Mouse (Mus musculus) midbrain, embryonic 14.5 days (tissue): ENCODE results near the gene Ncapd2. TPM values are rescaled to one million over a fixed set of nuclear protein-coding genes. Genes with fewer than 3 reads are reported as not detected.
A peak's percentile ranks its signal among the peaks of the same experiment; 100 is the strongest.

ENCODE experiments used
- ATAC-seq: fragments of 200-750 bp; cut with Nextera tagmentation; 2 replicates; pipeline ENCODE4 v1.8.0; 2017; ENCODE audit warnings: moderate number of reproducible peaks, moderate library complexity; ENCODE audit not compliant: low FRiP score, low TSS enrichment
- DNase-seq: peaks from one replicate; pipeline ENCODE4 v3.0.0-alpha.2; 2015
- H3K27ac ChIP-seq: fragments of 300-500 bp; sonication (generic); replicated peaks from 2 replicates; pipeline ENCODE4 v1.5.1; 2014; ENCODE audit warnings: mild to moderate bottlenecking, low read depth, low read length, moderate library complexity
- H3K27me3 ChIP-seq: fragments of 300-500 bp; sonication (generic); 2 replicates; pipeline ENCODE4 v1.6.1; 2014; ENCODE audit warnings: low read length, control low read depth, mixed read lengths; ENCODE audit not compliant: control insufficient read depth, insufficient read depth
- H3K36me3 ChIP-seq: fragments of 300-500 bp; sonication (generic); 2 replicates; pipeline ENCODE4 v1.6.1; 2014; ENCODE audit warnings: low read length, control low read depth; ENCODE audit not compliant: control insufficient read depth, insufficient read depth
- H3K4me1 ChIP-seq: fragments of 300-500 bp; sonication (generic); 2 replicates; pipeline ENCODE4 v1.6.1; 2014; ENCODE audit warnings: mild to moderate bottlenecking, antibody characterized with exemption, low read length, control low read depth; ENCODE audit not compliant: control insufficient read depth, insufficient read depth
- H3K4me2 ChIP-seq: fragments of 300-500 bp; sonication (generic); 2 replicates; pipeline ENCODE4 v1.6.1; 2014; ENCODE audit warnings: mild to moderate bottlenecking, low read length, moderate library complexity
- H3K4me3 ChIP-seq: fragments of 300-500 bp; sonication (generic); replicated peaks from 2 replicates; pipeline ENCODE4 v1.5.1; 2014; ENCODE audit warnings: low read depth, low read length
- H3K9ac ChIP-seq: fragments of 300-500 bp; sonication (generic); replicated peaks from 2 replicates; pipeline ENCODE4 v1.6.1; 2014; ENCODE audit warnings: mild to moderate bottlenecking, low read length, moderate library complexity
- H3K9me3 ChIP-seq: fragments of 300-500 bp; sonication (generic); 2 replicates; pipeline ENCODE4 v1.6.1; 2016; ENCODE audit warnings: low read length, control low read depth, mixed read lengths; ENCODE audit not compliant: control insufficient read depth
- WGBS: fragments of 180-500 bp; shearing (Covaris S2); extraction: QIAGEN DNeasy Blood & Tissue Kit; methylation state at CpG from one replicate; pipeline ENCODE4 v1.1.7; 2014; 5-methylcytosine and 5-hydroxymethylcytosine counted together
- polyA plus RNA-seq: library from polyadenylated mRNA; unstranded; fragments of >200 nt; fragmentation: Nextera tagmentation; extraction: Ambion mirVana; gene quantifications from 2 replicates; pipeline ENCODE4 v1.2.1, GENCODE M21; 2014

Ncapd2 gene
- 40.6 and 50.3 TPM in 2 replicates for polyA plus RNA-seq

- peaks cover 14% of the 10 kb centered on the region; the same call in 1 of the 2 replicates for H3K4me1 ChIP-seq
- H3K9ac ChIP-seq = peak within 1 kb of the TSS; percentile 68
- H3K9me3 ChIP-seq = no peaks in the 10 kb centered on the region
- peak within 1 kb of the TSS; percentile 71 for H3K4me2 ChIP-seq
- DNase-seq = peak; percentile 99
- H3K27ac ChIP-seq = peak within 1 kb of the TSS; percentile 99
- H3K27me3 ChIP-seq = no peaks in the 10 kb centered on the region
- peaks cover 48% of the 10 kb centered on the region for H3K36me3 ChIP-seq
- under 1% methylated on average over 54 of the region's 54 CpGs for WGBS
- H3K4me3 ChIP-seq = peak within 1 kb of the TSS; percentile 69
- peak; percentile 97 for ATAC-seq
Measured at GRCm38 (mm10) chr6:125191332-125192015, at the start of gene Ncapd2, which contains the start of gene Mrpl51. Gene Ncapd2, minus strand, starts transcription at chr6:125191701. Gene Mrpl51, plus strand, starts transcription at chr6:125191801.

GRCm38 (mm10) chr6:125240617-125241016 is 49.1 kb upstream of the Ncapd2 start:
- 87% methylated on average over 5 of the region's 5 CpGs for WGBS
- Histone ChIP-seq H3K4me1 (no peaks in the 10 kb centered on the region), H3K9me3 (no peaks in the 10 kb centered on the region), H3K9ac (no peak overlapping the region), H3K27me3 (no peaks in the 10 kb centered on the region), H3K27ac (no peak overlapping the region), H3K4me2 (no peak overlapping the region), H3K4me3 (no peak overlapping the region), H3K36me3 (no peaks in the 10 kb centered on the region)
- no peak for ATAC-seq
- DNase-seq = no peak

DNA sequence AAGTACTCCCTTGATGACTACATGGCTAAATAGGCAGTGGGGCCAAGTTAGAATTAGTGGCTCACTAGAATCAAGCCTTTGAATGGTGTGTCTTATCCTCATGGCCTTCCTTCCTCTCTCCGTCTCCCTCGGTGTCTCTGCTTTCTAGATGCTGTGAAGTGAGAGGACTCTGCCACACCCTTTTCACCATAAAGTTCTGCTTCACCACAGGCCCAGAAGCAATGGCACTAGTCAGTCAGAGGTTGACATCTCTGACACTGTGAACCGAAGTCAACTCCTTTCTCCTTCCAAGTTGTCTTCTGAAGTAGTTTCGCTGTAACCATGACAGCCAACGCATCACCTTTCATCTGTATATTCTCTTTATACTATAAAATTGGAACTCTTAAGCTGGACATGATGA is 48.0 kb upstream of the Ncapd2 start:
- Histone ChIP-seq H3K4me3 (no peak overlapping the region), H3K4me1 (no peaks in the 10 kb centered on the region), H3K27ac (no peak overlapping the region), H3K9me3 (no peaks in the 10 kb centered on the region), H3K27me3 (no peaks in the 10 kb centered on the region), H3K9ac (no peak overlapping the region), H3K36me3 (no peaks in the 10 kb centered on the region), H3K4me2 (no peak overlapping the region)
- no peak for ATAC-seq
- WGBS = 90% methylated on average over 5 of the region's 5 CpGs
- no peak for DNase-seq

GRCm38 (mm10) chr6:125238396-125238795 is 46.9 kb upstream of the Ncapd2 start:
- Histone ChIP-seq H3K4me3 (no peak overlapping the region), H3K36me3 (no peaks in the 10 kb centered on the region), H3K9me3 (no peaks in the 10 kb centered on the region), H3K27me3 (no peaks in the 10 kb centered on the region), H3K4me2 (no peak overlapping the region), H3K9ac (no peak overlapping the region), H3K4me1 (no peaks in the 10 kb centered on the region), H3K27ac (no peak overlapping the region)
- ATAC-seq (no peak), DNase-seq (no peak)
- WGBS = 76% methylated on average over 6 of the region's 6 CpGs

GRCm38 (mm10) chr6:125237421-125237820 is 45.9 kb upstream of the Ncapd2 start:
- ATAC-seq = no peak

DNA sequence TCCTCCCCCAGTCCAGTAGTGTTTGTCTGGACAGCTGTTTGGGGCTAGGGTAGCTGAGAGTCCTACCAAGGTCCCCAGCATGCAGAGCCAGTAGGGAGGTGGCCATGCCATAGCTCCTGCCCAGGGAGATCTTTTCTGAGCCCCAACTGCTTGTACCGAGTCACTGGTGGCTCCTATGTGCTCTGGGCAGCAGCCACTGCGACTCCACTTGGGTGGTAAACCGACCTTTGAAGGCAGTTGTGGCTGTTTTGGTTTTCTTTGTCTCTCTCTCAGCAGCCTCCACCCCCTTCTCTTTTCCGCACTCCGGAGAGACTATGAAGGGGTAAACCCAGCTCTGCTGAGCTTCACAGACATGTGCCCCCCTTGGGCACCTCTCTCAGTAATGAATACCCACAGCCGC is 45.3 kb upstream of the Ncapd2 start, which contains the start of gene Cd27:
TSS of gene Cd27 (minus strand) at position 229 of the 400 bp plus-strand sequence.
- DNase-seq (no peak), ATAC-seq (no peak)
- no peak within 1 kb of the TSS for H3K4me2 ChIP-seq
- H3K4me1 ChIP-seq = peaks cover 2% of the 10 kb centered on the region; the same call in 1 of the 2 replicates
- H3K36me3 ChIP-seq = no peaks in the 10 kb centered on the region
- H3K27ac ChIP-seq = no peak within 1 kb of the TSS
- H3K9me3 ChIP-seq = no peaks in the 10 kb centered on the region
- no peaks in the 10 kb centered on the region for H3K27me3 ChIP-seq
- no peak within 1 kb of the TSS for H3K4me3 ChIP-seq
- WGBS = 27% methylated on average over 6 of the region's 6 CpGs
- no peak within 1 kb of the TSS for H3K9ac ChIP-seq

More at GRCm38 (mm10) chr6:125237421-125237820, 45.9 kb upstream of the Ncapd2 start:
- no peaks in the 10 kb centered on the region for H3K27me3 ChIP-seq
- 85% methylated on average over 4 of the region's 4 CpGs for WGBS
- H3K4me2 ChIP-seq = no peak overlapping the region
- H3K9me3 ChIP-seq = no peaks in the 10 kb centered on the region
- no peak overlapping the region for H3K4me3 ChIP-seq
- H3K36me3 ChIP-seq = no peaks in the 10 kb centered on the region
- DNase-seq = no peak
- no peaks in the 10 kb centered on the region for H3K4me1 ChIP-seq
- H3K27ac ChIP-seq = no peak overlapping the region
- H3K9ac ChIP-seq = no peak overlapping the region

DNA sequence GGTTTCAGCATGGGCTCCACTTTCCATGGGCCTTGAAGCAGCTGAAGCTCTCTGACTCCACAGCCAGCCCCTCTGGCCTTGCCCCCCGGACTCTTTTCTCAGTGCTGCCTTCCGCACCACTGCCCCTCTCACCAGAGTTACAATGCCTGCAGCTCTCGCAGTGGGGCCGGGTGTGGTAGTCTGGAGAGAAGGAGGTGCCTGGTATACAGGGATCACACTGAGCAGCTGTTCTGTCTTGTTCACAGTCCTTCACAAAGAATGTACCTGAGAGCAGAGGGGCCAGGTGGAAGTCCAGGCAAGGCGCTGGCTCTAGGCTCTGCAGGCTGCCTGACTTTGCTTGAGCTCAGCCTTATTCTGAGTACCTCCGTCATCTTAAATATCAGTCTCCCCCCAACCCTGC is 44.8 kb upstream of the Ncapd2 start:
- H3K4me1 ChIP-seq = peaks cover 6% of the 10 kb centered on the region; the same call in 1 of the 2 replicates
- DNase-seq (no peak), ATAC-seq (no peak)
- H3K9ac ChIP-seq = no peak overlapping the region
- no peaks in the 10 kb centered on the region for H3K9me3 ChIP-seq
- H3K27ac ChIP-seq = no peak overlapping the region
- H3K4me3 ChIP-seq = no peak overlapping the region
- no peaks in the 10 kb centered on the region for H3K27me3 ChIP-seq
- no peaks in the 10 kb centered on the region for H3K36me3 ChIP-seq
- no peak overlapping the region for H3K4me2 ChIP-seq
- WGBS = 53% methylated on average over 6 of the region's 6 CpGs

DNA sequence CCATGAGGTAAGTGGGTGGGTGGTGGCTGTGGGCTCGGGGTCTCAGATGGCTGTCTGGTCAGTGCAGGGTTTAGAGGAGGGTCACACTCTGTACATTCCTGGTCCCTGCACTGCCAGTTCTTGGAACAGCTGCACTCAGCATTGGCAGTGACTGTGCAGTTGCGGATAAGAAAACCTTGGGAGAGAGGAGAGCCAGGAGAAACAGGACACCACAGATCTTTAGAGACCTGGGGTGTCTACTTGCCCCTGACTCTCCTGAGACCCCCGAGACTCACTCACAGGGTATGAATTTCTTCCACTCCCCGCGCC is 43.0 kb upstream of the Ncapd2 start:
- no peak for ATAC-seq
- no peak for DNase-seq
- Histone ChIP-seq H3K27me3 (no peaks in the 10 kb centered on the region), H3K36me3 (no peaks in the 10 kb centered on the region), H3K4me2 (no peak overlapping the region), H3K4me1 (peaks cover 7% of the 10 kb centered on the region; the same call in 1 of the 2 replicates), H3K9ac (no peak overlapping the region), H3K27ac (no peak overlapping the region), H3K4me3 (no peak overlapping the region), H3K9me3 (no peaks in the 10 kb centered on the region)
- 81% methylated on average over 5 of the region's 5 CpGs for WGBS
